Mouse (Mus musculus) v-Abl transformed pro-B cells (cell line): ENCODE results near the gene Kcnt2.

Experiments used
- in situ Hi-C, 2 experiments: fragments of 400-800 bp; cut with MboI; formaldehyde crosslinking; loops; one replicate each; pipeline ENCODE4 v1.15.1; 2025; ENCODE audit not compliant: unreplicated experiment in 2 of 2

The Kcnt2 gene

DNA sequence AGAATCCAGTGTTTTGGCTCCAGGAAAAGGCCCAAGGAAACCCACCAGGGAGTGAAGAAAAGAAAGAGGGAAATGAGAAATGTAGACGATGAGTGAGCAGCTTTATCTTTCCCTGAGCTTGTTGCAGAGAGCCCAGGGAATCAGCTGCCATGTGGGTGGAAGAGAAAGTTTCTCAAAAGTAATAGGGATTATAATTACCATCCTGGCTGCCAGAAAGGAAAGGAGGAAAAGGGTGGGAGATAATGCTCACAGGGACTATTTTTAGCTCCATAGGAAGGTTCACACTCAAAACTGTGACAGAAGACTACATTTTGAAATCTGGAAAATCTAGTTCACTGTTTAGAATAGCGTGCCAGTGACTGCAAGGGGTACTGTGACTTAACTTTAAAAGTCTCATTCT is 243.9 kb downstream of the Kcnt2 start:
- in situ Hi-C loops = no loop called here

DNA sequence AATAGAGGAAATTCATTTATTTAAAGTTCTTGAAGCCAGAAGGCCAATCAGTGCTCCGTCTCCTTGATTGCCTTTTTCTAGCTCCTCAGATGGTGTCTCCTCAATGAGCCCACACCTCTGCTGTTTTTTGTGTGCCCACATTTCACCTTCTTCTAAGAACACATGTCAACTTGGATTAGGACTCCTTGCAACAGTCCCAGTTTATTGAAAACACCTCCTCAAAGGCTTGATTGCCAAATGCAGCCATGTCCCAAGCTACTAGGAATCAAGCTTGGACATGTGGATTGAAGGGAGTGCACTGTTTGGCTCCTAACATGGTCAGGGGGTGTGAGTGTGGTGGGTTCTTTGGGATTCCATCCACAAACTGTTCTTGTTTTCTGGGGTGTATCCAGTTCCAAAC is 245.4 kb downstream of the Kcnt2 start:
- in situ Hi-C loops = no loop called here

DNA sequence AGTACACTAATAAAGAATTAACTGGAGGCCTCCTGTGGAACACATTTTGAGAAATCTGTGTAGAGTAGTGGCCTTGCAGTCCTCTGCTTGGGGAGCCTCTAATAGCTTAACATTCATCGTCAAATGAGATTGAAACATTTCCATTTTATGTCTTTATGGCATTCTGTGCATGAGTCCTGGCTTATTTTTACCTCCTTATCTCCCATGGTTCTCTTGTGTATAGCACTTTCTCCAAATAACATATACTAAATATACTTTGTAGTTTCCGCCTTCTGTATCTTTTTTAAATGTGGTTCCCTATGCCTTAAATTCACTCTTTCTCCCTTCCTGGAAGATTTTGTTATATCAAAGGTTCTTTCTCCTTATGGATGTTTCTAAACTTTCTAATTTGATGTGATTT is 246.3 kb downstream of the Kcnt2 start:
- in situ Hi-C loops = no loop called here

DNA sequence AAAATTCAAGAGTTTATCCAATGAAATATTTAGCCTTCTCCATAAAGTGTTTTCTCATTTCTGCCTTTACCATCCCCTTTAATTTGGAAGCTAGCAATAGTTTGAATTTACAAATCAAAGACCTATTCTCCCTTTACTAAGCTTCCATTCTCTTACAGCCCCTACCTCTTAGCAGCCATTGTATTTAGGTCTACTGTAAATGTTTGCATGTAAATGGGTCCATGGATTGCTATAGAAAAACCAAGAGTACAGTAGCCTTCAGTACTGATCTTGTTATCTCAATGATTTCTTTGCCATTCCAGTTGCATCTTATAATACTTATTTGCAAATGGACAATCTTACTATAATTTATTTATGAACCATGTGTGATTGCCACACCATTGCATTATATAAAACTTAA is 267.5 kb downstream of the Kcnt2 start:
- in situ Hi-C loops = no loop called here

DNA sequence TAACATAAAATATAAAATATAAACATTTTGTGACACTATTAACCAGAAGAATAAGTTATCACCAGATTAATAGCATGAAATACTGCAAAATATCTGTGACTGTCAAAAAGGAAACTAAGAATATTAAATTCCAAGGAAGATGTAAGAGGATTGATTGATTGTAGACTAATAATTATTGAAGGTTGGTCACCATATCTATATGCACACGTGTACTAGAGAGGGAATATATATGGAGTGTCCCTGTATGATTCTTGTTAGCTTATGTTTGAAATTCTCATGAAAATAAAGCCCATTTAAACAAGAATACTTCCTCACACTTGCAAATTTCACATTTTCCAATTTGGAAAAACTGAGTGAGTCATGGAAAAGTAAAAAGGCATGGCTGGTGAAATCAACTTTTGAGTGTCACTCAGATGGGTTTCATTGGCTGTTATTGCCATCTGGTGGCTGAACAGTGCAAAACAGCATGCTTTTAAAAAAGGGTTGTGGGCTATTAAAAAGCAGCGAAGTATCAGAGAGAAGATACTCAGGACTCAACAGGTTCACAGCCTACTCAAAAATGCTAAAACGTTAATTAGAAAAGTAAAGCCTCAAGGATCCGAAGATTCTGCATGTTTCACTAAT is 285.4 kb downstream of the Kcnt2 start:
- in situ Hi-C loops = loop anchor here (5.0 to 25.0 kb wide), 5 partner anchors 359 to 1694 kb away; partner anchors contain the start of genes Aspm (in 1 of the 2) and Lhx9 (in 1 of the 2)

DNA sequence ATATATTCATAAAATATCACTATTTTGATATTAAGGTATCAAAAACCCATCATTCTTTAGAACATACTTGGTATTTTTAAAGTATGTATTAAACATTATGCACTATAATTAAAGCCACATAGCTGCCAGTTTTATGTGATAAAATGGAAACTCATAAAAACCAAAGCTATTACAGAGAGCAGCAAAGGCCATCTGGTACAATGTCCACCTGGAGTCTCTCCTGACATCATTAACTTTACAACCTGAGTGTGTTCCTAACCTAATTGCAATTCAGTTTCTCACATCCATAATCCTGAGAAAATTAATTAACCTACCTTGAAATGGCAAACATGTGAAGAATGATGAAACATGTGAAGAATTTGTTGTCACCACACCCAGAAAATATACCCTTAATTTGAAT is 288.9 kb downstream of the Kcnt2 start:
- in situ Hi-C loops = loop anchor here (5.0 to 25.0 kb wide), 5 partner anchors 363 to 1698 kb away; partner anchors contain the start of genes Aspm (in 1 of the 2) and Lhx9 (in 1 of the 2)

DNA sequence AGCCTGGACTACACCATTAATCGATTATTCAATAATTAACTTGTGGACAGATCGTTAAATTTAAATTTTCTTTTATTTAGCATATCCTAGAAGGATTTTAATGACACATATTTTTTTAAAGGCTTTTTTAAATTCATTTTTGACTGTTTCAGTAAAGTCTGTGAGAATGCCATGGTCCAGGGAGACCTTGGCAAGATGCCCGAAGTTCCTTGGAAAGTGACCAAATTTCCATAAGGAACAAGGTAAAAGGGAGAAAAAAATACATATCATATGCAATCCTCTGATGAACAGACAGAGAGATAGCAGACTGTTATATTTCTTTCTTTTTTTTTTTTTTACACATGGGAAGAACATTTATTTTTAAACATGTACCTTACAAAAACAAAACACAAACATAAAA is 296.1 kb downstream of the Kcnt2 start:
- in situ Hi-C loops = loop anchor here (5.0 to 25.0 kb wide), 7 partner anchors 115 to 1705 kb away; partner anchors contain the start of genes Aspm (in 1 of the 2) and Lhx9 (in 1 of the 2)

DNA sequence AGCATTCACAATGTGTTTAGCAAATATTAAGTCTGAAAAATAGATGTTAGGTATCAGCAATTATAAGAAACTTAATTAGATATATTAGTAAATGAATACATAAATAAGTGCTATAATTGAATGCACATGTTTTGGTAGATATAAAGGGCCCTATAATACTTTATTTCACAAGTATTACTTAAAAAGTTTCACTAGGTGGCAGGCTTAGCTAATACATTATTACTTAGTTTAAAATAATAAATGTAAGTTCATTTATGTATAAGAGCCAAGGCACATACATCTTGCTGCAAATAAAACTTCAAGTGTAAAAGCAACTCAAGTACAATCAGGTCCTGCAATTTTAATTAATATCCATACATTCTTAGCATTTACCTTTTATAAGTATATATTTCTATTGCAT is 302.8 kb downstream of the Kcnt2 start:
- in situ Hi-C loops = loop anchor here (10.0 to 25.0 kb wide), 6 partner anchors 196 to 1711 kb away; partner anchors contain the start of genes Aspm (in 1 of the 2) and Lhx9 (in 1 of the 2)

DNA sequence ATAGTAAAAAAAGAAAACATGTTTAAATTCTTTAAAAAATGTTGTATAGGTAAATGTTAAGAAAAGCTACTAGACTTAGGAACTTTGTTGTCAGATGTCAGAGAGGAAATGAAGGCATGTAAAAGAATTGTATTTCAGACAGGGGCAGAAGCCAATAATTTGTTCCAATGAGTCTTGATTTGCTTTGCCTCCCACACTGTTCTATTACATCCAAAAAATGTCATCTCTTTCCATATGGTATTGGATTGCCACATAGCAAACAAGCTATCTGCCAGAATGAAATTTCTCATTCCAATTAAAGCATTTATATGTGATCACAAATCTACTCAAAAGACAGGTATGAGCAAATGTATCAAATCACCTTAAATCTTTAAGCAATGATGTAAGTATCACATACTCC is 314.8 kb downstream of the Kcnt2 start:
- in situ Hi-C loops = loop anchor here in 1 of 2 experiments (10.0 kb wide), 1 partner anchor 174 kb away; no protein-coding TSS in a partner anchor

DNA sequence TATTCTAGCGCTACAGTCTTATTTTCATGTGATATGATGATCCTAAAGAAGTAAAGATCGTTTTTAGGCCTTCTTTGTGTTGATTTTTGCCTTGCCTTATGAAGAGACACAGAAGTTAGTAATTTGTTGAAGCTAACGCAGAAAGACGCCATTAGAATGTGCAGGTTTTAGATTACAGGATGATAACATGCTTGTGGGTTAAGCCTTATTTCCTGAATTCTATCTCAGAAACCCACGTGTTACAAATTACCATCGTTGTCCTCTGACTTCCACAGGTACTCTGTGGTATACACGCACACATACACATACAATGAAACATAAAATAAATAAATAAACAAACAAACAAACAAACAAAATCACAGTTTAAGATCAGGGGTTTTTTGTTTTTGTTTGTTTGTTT is 326.2 kb downstream of the Kcnt2 start:
- in situ Hi-C loops = no loop called here

DNA sequence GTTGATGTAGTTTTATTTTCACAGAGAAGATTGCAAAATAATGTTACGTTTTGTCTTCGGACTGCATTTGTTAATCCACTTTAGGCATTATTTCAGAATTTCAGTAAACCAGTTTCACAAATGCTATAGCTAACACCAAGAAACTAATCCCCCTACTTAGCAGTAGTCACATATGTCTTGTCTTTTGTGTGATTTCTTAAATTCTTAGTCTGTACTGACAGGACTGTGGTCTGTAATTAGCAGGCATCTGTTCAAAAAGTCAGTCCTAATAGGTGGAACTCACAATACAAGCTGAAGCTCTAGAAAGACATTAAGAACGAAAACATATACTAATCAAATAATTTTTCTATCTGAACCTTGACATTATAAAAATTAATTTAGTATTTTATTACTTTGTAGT is 332.6 kb downstream of the Kcnt2 start:
- in situ Hi-C loops = no loop called here

DNA sequence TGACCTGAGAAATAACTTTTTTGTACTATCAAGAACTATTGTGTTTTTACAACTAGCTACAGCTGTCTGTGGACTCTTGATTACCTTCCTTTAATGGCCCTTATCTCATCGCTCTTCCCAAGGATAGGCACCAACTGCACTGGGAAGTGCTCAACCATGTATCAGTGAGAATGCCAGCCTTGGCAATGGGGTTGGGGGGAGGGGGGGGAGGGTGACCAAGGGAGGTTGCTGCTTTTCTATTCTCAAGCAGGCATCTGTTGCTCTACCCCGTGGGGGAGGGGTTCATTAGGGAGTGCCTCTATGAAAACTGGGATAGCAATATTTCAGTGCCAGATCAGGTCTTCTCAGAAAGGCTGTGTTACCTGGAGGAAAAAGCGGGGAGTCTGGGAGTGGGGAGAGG is 342.3 kb downstream of the Kcnt2 start:
- in situ Hi-C loops = no loop called here

DNA sequence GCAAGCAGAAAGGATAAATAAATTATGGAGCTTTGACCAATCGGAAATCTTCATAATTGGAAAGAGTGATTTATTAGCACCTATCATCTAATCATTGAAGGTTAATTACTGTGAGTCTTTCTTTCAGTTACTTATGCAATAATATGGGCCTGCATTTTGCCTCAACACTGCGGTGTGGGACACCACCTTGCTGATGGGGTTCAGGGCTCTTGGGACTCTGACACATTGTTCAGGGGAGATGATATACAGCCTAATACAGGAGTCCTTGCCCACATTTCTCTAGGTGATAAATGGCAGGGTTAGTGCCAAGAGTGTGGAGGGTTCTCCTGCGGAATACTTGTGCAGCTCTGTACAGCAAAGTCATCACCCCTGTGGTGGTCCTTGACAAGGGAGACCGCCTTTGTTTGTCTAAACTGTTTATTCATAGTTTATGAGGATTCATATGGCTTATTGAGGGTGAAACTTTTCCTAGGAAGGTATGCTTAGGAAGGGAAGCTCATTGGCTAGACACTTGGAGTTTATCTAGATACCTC is 362.9 kb downstream of the Kcnt2 start:
- in situ Hi-C loops = no loop called here

DNA sequence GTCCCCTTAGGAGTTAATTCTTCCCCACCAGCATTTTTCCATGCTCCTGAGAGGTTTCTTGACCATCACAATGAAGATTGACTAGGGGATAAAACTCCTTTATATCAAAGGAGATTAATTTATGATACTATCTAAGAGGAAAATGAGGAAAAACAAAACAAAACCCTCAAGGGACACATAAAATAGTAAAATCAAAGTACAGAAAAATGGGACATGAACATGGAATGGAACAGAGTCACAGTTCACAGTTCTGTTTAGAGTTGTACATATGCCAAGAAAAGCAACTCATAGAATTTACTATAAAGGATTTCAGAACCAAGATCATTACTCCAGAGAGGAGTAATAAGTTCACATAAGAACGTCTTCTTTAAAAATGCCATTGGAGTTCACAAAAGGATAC is 367.1 kb downstream of the Kcnt2 start:
- in situ Hi-C loops = no loop called here

DNA sequence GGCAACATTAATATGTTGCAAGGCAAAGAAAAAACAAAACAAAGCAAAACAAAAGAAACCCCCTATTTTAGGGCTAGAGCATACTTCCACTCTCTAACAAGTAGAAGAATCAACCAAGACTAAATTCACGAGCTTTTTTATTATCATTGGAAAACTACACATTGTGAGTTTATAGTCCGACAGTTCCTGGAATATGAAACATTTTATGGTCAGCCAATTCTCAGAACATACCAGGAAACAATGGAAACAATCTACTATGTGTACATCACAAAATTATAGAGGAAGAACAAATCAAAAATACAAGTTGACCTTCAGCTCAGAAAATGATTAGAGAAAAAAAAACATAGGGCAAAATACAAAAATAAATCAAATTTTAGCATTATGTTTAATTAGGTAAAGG is 368.9 kb downstream of the Kcnt2 start:
- in situ Hi-C loops = no loop called here

DNA sequence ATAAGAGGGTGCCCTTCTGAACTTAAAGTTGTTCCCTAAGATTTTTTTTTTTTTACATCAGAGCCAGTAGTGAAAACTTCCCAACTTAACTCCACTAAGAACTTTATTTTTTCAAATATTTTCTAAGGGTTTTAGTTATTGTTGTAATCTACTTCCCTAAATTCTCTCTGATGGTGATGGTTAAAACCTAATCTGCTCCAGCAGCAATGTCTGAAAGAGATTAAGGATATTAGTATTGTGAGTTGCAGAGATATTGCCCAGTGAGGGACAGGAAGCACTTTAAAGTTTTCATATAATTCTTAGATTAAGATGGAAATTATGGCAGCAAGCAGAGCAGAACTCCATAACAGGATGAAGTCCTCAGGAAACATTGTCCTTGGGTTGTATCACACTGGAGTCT is 372.2 kb downstream of the Kcnt2 start:
- in situ Hi-C loops = no loop called here

DNA sequence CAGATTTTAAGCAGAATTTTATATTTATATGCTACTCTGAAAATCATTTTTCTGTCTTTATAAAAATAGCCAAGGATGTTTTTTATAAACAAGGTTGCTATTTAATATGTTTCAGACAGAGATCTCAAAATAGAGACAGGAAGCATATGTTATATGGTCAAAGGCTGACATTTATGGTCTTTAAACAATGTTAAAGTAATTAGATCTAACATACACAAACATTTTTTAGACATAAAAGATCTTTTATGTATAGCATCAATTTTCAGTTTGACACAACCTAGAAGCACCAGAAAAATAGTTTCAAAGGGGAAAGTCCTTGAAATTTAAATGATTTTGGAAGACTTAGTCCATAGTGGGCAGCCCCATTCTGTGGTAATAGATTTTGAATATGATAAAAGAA is 379.0 kb downstream of the Kcnt2 start:
- in situ Hi-C loops = no loop called here

DNA sequence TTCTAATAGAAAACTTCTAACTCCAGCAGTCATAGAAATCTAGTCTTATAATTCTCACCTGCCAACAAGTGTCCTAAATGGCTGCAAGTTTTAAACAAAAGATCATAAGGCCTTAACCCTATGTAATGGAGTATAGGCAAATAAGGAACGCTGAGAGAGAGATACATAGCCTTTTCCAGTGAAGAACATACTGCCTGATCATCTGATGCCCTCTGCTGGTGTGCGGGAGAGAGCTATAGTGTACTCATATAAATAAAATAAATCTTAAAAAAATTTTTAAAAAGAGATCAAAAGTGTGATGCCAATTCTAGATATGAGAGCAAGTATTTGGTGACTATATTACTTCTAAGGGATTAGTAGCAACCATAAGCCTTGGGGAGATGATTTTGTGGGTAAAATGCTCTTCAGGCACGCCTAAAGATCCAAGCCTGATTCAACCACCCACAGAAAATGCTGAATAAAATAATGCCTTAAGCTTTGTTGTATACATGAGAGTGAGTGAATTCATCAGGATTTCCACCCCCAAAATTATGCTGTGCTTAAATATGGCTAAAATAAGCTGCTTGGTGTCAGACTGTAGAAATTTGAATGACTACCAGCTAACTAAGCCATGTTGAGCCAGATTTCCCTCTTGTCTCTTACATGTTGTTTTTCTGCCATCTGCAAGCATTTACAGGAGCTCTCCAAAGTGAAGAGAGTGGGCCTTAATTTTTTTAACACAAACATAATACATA is 413.8 kb downstream of the Kcnt2 start:
- in situ Hi-C loops = loop anchor here (5.0 to 10.0 kb wide), 4 partner anchors 105 to 487 kb away; no protein-coding TSS in a partner anchor

DNA sequence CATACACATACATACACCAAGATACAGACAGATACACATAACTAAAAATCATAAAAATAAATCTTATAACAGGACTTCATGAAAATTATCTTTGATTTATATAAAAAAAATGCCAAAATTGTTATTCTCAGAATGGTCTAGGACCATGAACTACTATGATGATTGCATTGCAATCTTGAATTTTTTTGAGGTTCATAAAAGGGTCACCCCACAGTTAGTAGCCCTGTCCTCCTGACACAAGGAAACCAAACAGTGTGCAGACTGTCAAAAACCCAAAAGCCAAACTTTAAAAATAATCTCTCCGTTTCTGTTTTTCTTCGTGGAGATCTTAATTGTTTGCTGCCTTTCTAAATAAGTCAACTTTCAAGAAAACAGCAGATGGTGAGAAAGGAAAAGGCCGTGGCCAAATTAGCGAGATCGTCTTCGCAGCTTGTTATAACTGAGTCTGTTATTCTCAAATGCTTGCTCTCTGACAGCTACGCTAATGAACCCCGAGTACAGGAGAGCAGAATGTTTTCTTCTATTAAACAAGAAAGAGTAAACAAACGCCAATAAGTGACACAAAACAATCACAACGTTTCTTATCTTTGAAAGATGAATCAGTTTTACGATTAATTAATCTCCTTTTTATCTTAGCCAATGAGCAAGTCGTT is 414.9 kb downstream of the Kcnt2 start:
- in situ Hi-C loops = no loop called here

DNA sequence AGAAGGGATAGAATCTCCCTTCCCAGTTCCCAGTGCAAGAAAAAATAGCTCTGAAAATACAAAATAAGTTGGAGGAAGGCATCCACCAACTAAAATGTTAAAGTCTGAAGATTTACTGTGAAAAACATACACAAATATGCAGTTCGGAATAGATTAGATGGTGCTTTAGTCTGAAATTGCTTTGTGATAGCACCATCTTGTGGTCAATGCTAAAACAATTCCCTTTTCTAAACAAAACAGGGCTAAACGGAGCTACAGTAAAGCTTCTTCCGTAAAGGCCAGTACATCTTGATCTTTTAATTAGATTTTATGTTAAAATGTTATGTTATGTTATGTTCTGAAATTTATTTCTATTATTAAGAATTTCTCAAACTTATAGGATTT is 415.4 kb downstream of the Kcnt2 start:
- in situ Hi-C loops = no loop called here
